Mouse (Mus musculus) limb, embryonic 11.5 days (tissue): ENCODE measurements around the gene Ppip5k2. TPM values are rescaled to one million over a fixed set of nuclear protein-coding genes. Genes with fewer than 3 reads are reported as not detected.
"Not testable (repeated sequence)": the region's sequence is repeated elsewhere in the genome, so short reads cannot be mapped to it uniquely, and the experiment has no call there.

Experiments used
- ATAC-seq: fragments of 200-750 bp; cut with Nextera tagmentation; 2 replicates; pipeline ENCODE4 v1.8.0; 2017; ENCODE audit warnings: low read depth; ENCODE audit not compliant: insufficient number of reproducible peaks, low FRiP score, low TSS enrichment
- DNase-seq: peaks from one replicate; pipeline ENCODE4 v3.0.0-alpha.2; 2015; ENCODE audit warnings: low spot score
- H3K27ac ChIP-seq: fragments of 300-500 bp; sonication (generic); replicated peaks from 2 replicates; pipeline ENCODE4 v1.5.1; 2014; ENCODE audit warnings: low read depth, mild to moderate bottlenecking, low read length
- H3K27me3 ChIP-seq: fragments of 300-500 bp; sonication (generic); 2 replicates; pipeline ENCODE4 v1.6.1; 2014; ENCODE audit warnings: mild to moderate bottlenecking, low read length, mixed read lengths; ENCODE audit not compliant: control insufficient read depth, insufficient read depth
- H3K36me3 ChIP-seq: fragments of 300-500 bp; sonication (generic); 2 replicates; pipeline ENCODE4 v1.6.1; 2014; ENCODE audit warnings: mild to moderate bottlenecking, low read length, moderate library complexity, mixed read lengths; ENCODE audit not compliant: control insufficient read depth, insufficient read depth
- H3K4me1 ChIP-seq: fragments of 300-500 bp; sonication (generic); 2 replicates; pipeline ENCODE4 v1.6.1; 2014; ENCODE audit warnings: low read length, mixed read lengths; ENCODE audit not compliant: control insufficient read depth, insufficient read depth
- H3K4me2 ChIP-seq: fragments of 300-500 bp; sonication (generic); 2 replicates; pipeline ENCODE4 v1.6.1; 2014; ENCODE audit warnings: low read depth, mild to moderate bottlenecking, moderate library complexity; ENCODE audit not compliant: severe bottlenecking
- H3K4me3 ChIP-seq: fragments of 300-500 bp; sonication (generic); 2 replicates; pipeline ENCODE4 v1.5.1; 2014; ENCODE audit warnings: low read depth, low read length
- H3K9ac ChIP-seq: fragments of 300-500 bp; sonication (generic); 2 replicates; pipeline ENCODE4 v1.6.1; 2014; ENCODE audit warnings: mild to moderate bottlenecking, low read length
- H3K9me3 ChIP-seq: fragments of 300-500 bp; sonication (generic); 2 replicates; pipeline ENCODE4 v1.6.1; 2016; ENCODE audit warnings: low read length; ENCODE audit not compliant: control insufficient read depth
- WGBS: fragments of 180-500 bp; shearing (Covaris S2); extraction: QIAGEN DNeasy Blood & Tissue Kit; methylation state at CpG from one replicate; pipeline ENCODE4 v1.1.7; 2014; 5-methylcytosine and 5-hydroxymethylcytosine counted together
- polyA plus RNA-seq: library from polyadenylated mRNA; unstranded; fragments of >200 nt; fragmentation: Nextera tagmentation; extraction: Ambion mirVana; gene quantifications from 2 replicates; pipeline ENCODE4 v1.2.1, GENCODE M21; 2014

The Ppip5k2 gene
- polyA plus RNA-seq, 1 experiment from 2014 or later, result 46.2 TPM

- H3K4me2 ChIP-seq, result peak overlapping the region; percentile 58
- H3K27me3 ChIP-seq, result no peaks in the 10 kb centered on the region
- ATAC-seq, result no peak
- peak overlapping the region; percentile 85 for H3K9ac ChIP-seq
- H3K36me3 ChIP-seq, result no peaks in the 10 kb centered on the region
- DNase-seq, result no peak
- no peaks in the 10 kb centered on the region for H3K9me3 ChIP-seq
- 14% methylated on average over 7 of the region's 7 CpGs for WGBS
- H3K4me1 ChIP-seq, result no peaks in the 10 kb centered on the region
- H3K4me3 ChIP-seq, result peak overlapping the region; percentile 88
- H3K27ac ChIP-seq, result no peak overlapping the region
Observed at GRCm38 (mm10) chr1:97768906-97769293, 1.3 kb downstream of the Ppip5k2 start.

- ATAC-seq (no peak), DNase-seq (no peak)
- Histone ChIP-seq H3K27ac (no peak overlapping the region), H3K9ac (no peak overlapping the region), H3K27me3 (no peaks in the 10 kb centered on the region), H3K9me3 (no peaks in the 10 kb centered on the region), H3K4me3 (no peak overlapping the region), H3K36me3 (no peaks in the 10 kb centered on the region), H3K4me1 (no peaks in the 10 kb centered on the region), H3K4me2 (no peak overlapping the region)
- WGBS, result 82% methylated on average over 2 of the region's 2 CpGs
Observed at GRCm38 (mm10) chr1:97768089-97768488, 2.1 kb downstream of the Ppip5k2 start.

GRCm38 (mm10) chr1:97765712-97766111, 4.5 kb downstream of the Ppip5k2 start:
- WGBS, result 82% methylated on average over 4 of the region's 4 CpGs
- H3K4me2 ChIP-seq, H3K9ac ChIP-seq, DNase-seq, H3K9me3 ChIP-seq, ATAC-seq, H3K36me3 ChIP-seq, H3K27ac ChIP-seq, H3K27me3 ChIP-seq, H3K4me3 ChIP-seq, H3K4me1 ChIP-seq: not testable (repeated sequence)

- Histone ChIP-seq H3K4me3 (no peak overlapping the region), H3K9ac (no peak overlapping the region), H3K9me3 (no peaks in the 10 kb centered on the region), H3K27me3 (no peaks in the 10 kb centered on the region), H3K27ac (no peak overlapping the region), H3K4me2 (no peak overlapping the region), H3K36me3 (no peaks in the 10 kb centered on the region), H3K4me1 (no peaks in the 10 kb centered on the region)
- no peak for ATAC-seq
- 94% methylated on average over 6 of the region's 6 CpGs for WGBS
- no peak for DNase-seq
Observed at GRCm38 (mm10) chr1:97761477-97761876, 8.7 kb downstream of the Ppip5k2 start.

- Histone ChIP-seq H3K4me2 (no peak overlapping the region), H3K9ac (no peak overlapping the region), H3K4me3 (no peak overlapping the region), H3K27me3 (no peaks in the 10 kb centered on the region), H3K27ac (no peak overlapping the region), H3K36me3 (no peaks in the 10 kb centered on the region), H3K9me3 (no peaks in the 10 kb centered on the region), H3K4me1 (no peaks in the 10 kb centered on the region)
- ATAC-seq (no peak), DNase-seq (no peak)
- 84% methylated on average over 7 of the region's 7 CpGs for WGBS
Observed at GRCm38 (mm10) chr1:97760598-97760997, 9.6 kb downstream of the Ppip5k2 start.

- no peak overlapping the region for H3K27ac ChIP-seq
- DNase-seq (no peak), ATAC-seq (no peak)
- H3K4me1 ChIP-seq, result no peaks in the 10 kb centered on the region
- H3K4me3 ChIP-seq, result no peak overlapping the region
- H3K9ac ChIP-seq, result no peak overlapping the region
- H3K4me2 ChIP-seq, result no peak overlapping the region
- H3K9me3 ChIP-seq, result no peaks in the 10 kb centered on the region
- H3K27me3 ChIP-seq, result no peaks in the 10 kb centered on the region
- no peaks in the 10 kb centered on the region for H3K36me3 ChIP-seq
Observed at GRCm38 (mm10) chr1:97759841-97760240, 10.4 kb downstream of the Ppip5k2 start.

GRCm38 (mm10) chr1:97754392-97754791, 15.8 kb downstream of the Ppip5k2 start:
- H3K4me3 ChIP-seq, result no peak overlapping the region
- H3K4me2 ChIP-seq, result no peak overlapping the region
- H3K9ac ChIP-seq, result no peak overlapping the region
- no peaks in the 10 kb centered on the region for H3K9me3 ChIP-seq
- H3K4me1 ChIP-seq, result no peaks in the 10 kb centered on the region
- DNase-seq (no peak), ATAC-seq (no peak)
- no peak overlapping the region for H3K27ac ChIP-seq
- H3K36me3 ChIP-seq, result no peaks in the 10 kb centered on the region
- 83% methylated on average over 4 of the region's 4 CpGs for WGBS
- no peaks in the 10 kb centered on the region for H3K27me3 ChIP-seq

GRCm38 (mm10) chr1:97753216-97753615, 17.0 kb downstream of the Ppip5k2 start:
- H3K9ac ChIP-seq, result no peak overlapping the region
- H3K9me3 ChIP-seq, result no peaks in the 10 kb centered on the region
- no peak overlapping the region for H3K4me3 ChIP-seq
- no peak overlapping the region for H3K4me2 ChIP-seq
- DNase-seq (no peak), ATAC-seq (no peak)
- no peaks in the 10 kb centered on the region for H3K4me1 ChIP-seq
- H3K36me3 ChIP-seq, result no peaks in the 10 kb centered on the region
- no peak overlapping the region for H3K27ac ChIP-seq
- H3K27me3 ChIP-seq, result no peaks in the 10 kb centered on the region

GRCm38 (mm10) chr1:97748163-97748562, 22.0 kb downstream of the Ppip5k2 start:
- ATAC-seq, result no peak
- no peak for DNase-seq
- Histone ChIP-seq H3K4me2 (no peak overlapping the region), H3K36me3 (no peaks in the 10 kb centered on the region; the same call in 1 of the 2 replicates), H3K9me3 (no peaks in the 10 kb centered on the region), H3K27me3 (no peaks in the 10 kb centered on the region), H3K9ac (no peak overlapping the region), H3K4me1 (no peaks in the 10 kb centered on the region), H3K27ac (no peak overlapping the region), H3K4me3 (no peak overlapping the region)
- 93% methylated on average over 3 of the region's 3 CpGs for WGBS
